Mouse (Mus musculus): ENCODE results near the gene Akap9. TPM values are rescaled to one million over a fixed set of nuclear protein-coding genes. Genes with fewer than 3 reads are reported as not detected.

Gene Akap9
- 98.9 TPM for total RNA-seq (2023)

GRCm38 (mm10) chr5:3927801-3928689 is at the start of gene Akap9:
TSS of gene Akap9 (plus strand) at chr5:3928054.

GRCm38 (mm10) chr5:3893459-3894293 is 34.2 kb upstream of the Akap9 start, which contains the start of gene Mterf1a:
TSS of gene Mterf1a (minus strand) at chr5:3893933.

GRCm38 (mm10) chr5:4104341-4105040 is 176.6 kb downstream of the Akap9 start, which contains the start of gene Cyp51:
TSS of gene Cyp51 (minus strand) at chr5:4104746.

Other genes starting within 250 kb of the Akap9 start
- 95.3 TPM for gene Ankib1, start 125.1 kb upstream of the Akap9 start, total RNA-seq (2023)
- 84.8 TPM for gene Krit1, start 124.9 kb upstream of the Akap9 start, total RNA-seq (2023)
- 0.15 TPM for gene Lrrd1, start 82.9 kb upstream of the Akap9 start, total RNA-seq (2023)
- 10.5 TPM for gene Mterf1a, start 34.1 kb upstream of the Akap9 start, total RNA-seq (2023)
- gene Cyp51, start 176.7 kb downstream of the Akap9 start, total RNA-seq (2023) = 28.0 TPM

All from CD8-positive naive resting alpha-beta T cell, adult 57 days (primary cell).